Mouse (Mus musculus) embryonic facial prominence, embryonic 11.5 days (tissue): ENCODE measurements around the gene Gm21992. TPM values are rescaled to one million over a fixed set of nuclear protein-coding genes. Genes with fewer than 3 reads are reported as not detected.

Experiments
- ATAC-seq: fragments of 200-750 bp; cut with Nextera tagmentation; replicated peaks from 2 replicates; pipeline ENCODE4 v1.8.0; 2017; ENCODE audit warnings: low read depth; ENCODE audit not compliant: insufficient number of reproducible peaks, low FRiP score, low TSS enrichment
- DNase-seq: peaks from one replicate; pipeline ENCODE4 v3.0.0-alpha.2; 2015; ENCODE audit warnings: low spot score
- H3K27ac ChIP-seq: fragments of 300-500 bp; sonication (generic); replicated peaks from 2 replicates; pipeline ENCODE4 v1.5.1; 2014; ENCODE audit warnings: mild to moderate bottlenecking, low read depth, low read length, control low read depth
- H3K27me3 ChIP-seq: fragments of 300-500 bp; sonication (generic); 2 replicates; pipeline ENCODE4 v1.6.1; 2014; ENCODE audit warnings: mild to moderate bottlenecking, low read length, moderate library complexity, mixed read lengths; ENCODE audit not compliant: control insufficient read depth, insufficient read depth
- H3K36me3 ChIP-seq: fragments of 300-500 bp; sonication (generic); replicated peaks from 2 replicates; pipeline ENCODE4 v1.6.1; 2014; ENCODE audit warnings: low read depth, mild to moderate bottlenecking, low read length, moderate library complexity, mixed read lengths; ENCODE audit not compliant: control insufficient read depth, insufficient read depth
- H3K4me1 ChIP-seq: fragments of 300-500 bp; sonication (generic); 2 replicates; pipeline ENCODE4 v1.6.1; 2014; ENCODE audit warnings: low read length, mixed read lengths; ENCODE audit not compliant: control insufficient read depth, insufficient read depth
- H3K4me2 ChIP-seq: fragments of 300-500 bp; sonication (generic); 2 replicates; pipeline ENCODE4 v1.6.1; 2014; ENCODE audit warnings: low read depth, mild to moderate bottlenecking, control low read depth, low read length, moderate library complexity
- H3K4me3 ChIP-seq: fragments of 300-500 bp; sonication (generic); 2 replicates; pipeline ENCODE4 v1.5.1; 2014; ENCODE audit warnings: low read depth, low read length, control low read depth
- H3K9ac ChIP-seq: fragments of 300-500 bp; sonication (generic); replicated peaks from 2 replicates; pipeline ENCODE4 v1.6.1; 2014; ENCODE audit warnings: mild to moderate bottlenecking, control low read depth, low read length
- H3K9me3 ChIP-seq: fragments of 300-500 bp; sonication (generic); replicated peaks from 2 replicates; pipeline ENCODE4 v1.6.1; 2016; ENCODE audit warnings: mild to moderate bottlenecking, low read length, inconsistent platforms, mixed read lengths; ENCODE audit not compliant: control insufficient read depth
- WGBS: fragments of 180-500 bp; shearing (Covaris S2); extraction: QIAGEN DNeasy Blood & Tissue Kit; methylation state at CpG from one replicate; pipeline ENCODE4 v1.1.7; 2014; 5-methylcytosine and 5-hydroxymethylcytosine counted together
- polyA plus RNA-seq: library from polyadenylated mRNA; unstranded; fragments of >200 nt; fragmentation: Nextera tagmentation; extraction: Ambion mirVana; gene quantifications from 2 replicates; pipeline ENCODE4 v1.2.1, GENCODE M21; 2014

Gm21992 gene
- polyA plus RNA-seq, 1 experiment from 2014 or later = 25.8 TPM

- H3K27ac ChIP-seq = peak overlapping the region; percentile 92
- H3K9me3 ChIP-seq = no peaks in the 10 kb centered on the region
- H3K4me2 ChIP-seq = peak overlapping the region; percentile 68
- no peak for DNase-seq
- H3K36me3 ChIP-seq = peaks cover under 1% of the 10 kb centered on the region
- H3K9ac ChIP-seq = peak overlapping the region; percentile 92
- peak overlapping the region; percentile 71 for H3K4me3 ChIP-seq
- 12% methylated on average over 9 of the region's 9 CpGs for WGBS
- H3K4me1 ChIP-seq = no peaks in the 10 kb centered on the region
- ATAC-seq = peak; percentile 6; the same call in 1 of the 2 replicates
- no peaks in the 10 kb centered on the region for H3K27me3 ChIP-seq
Measured at GRCm38 (mm10) chr19:4756921-4757320, 54.5 kb downstream of the Gm21992 start.

GRCm38 (mm10) chr19:4756193-4756911, 55.1 kb downstream of the Gm21992 start, which contains the start of gene Rbm4b:
Rbm4b (plus strand) TSS chr19:4756497.
- under 1% methylated on average over 65 of the region's 65 CpGs for WGBS
- Histone ChIP-seq H3K27ac (peak within 1 kb of the TSS; percentile 92), H3K36me3 (no peaks in the 10 kb centered on the region; the same call in 1 of the 2 replicates), H3K4me1 (no peaks in the 10 kb centered on the region), H3K9ac (peak within 1 kb of the TSS; percentile 92), H3K9me3 (no peaks in the 10 kb centered on the region), H3K4me3 (peak within 1 kb of the TSS; percentile 71), H3K27me3 (no peaks in the 10 kb centered on the region), H3K4me2 (peak within 1 kb of the TSS; percentile 68)
- DNase-seq (peak; percentile 100), ATAC-seq (peak; percentile 93)

- peak; percentile 60 for ATAC-seq
- 0% methylated on average over 10 of the region's 10 CpGs for WGBS
Measured at GRCm38 (mm10) chr19:4755565-4756192, 55.7 kb downstream of the Gm21992 start.

GRCm38 (mm10) chr19:4749975-4750374, 61.4 kb downstream of the Gm21992 start:
- H3K4me3 ChIP-seq = no peak overlapping the region

More at GRCm38 (mm10) chr19:4755565-4756192, 55.7 kb downstream of the Gm21992 start:
- no peaks in the 10 kb centered on the region; the same call in 1 of the 2 replicates for H3K36me3 ChIP-seq
- no peaks in the 10 kb centered on the region for H3K27me3 ChIP-seq
- no peaks in the 10 kb centered on the region for H3K9me3 ChIP-seq
- H3K4me1 ChIP-seq = no peaks in the 10 kb centered on the region
- peak overlapping the region; percentile 51 for H3K4me2 ChIP-seq
- peak overlapping the region; percentile 92 for H3K27ac ChIP-seq
- peak overlapping the region; percentile 71 for H3K4me3 ChIP-seq
- H3K9ac ChIP-seq = peak overlapping the region; percentile 57
- peak; percentile 91 for DNase-seq

GRCm38 (mm10) chr19:4748493-4748892, 62.9 kb downstream of the Gm21992 start:
- ATAC-seq (no peak), DNase-seq (no peak)
- no peaks in the 10 kb centered on the region for H3K27me3 ChIP-seq
- H3K4me1 ChIP-seq = no peaks in the 10 kb centered on the region
- H3K4me2 ChIP-seq = no peak overlapping the region
- no peak overlapping the region for H3K9ac ChIP-seq
- no peak overlapping the region for H3K27ac ChIP-seq
- no peaks in the 10 kb centered on the region for H3K36me3 ChIP-seq
- no peak overlapping the region for H3K4me3 ChIP-seq
- H3K9me3 ChIP-seq = no peaks in the 10 kb centered on the region
- 89% methylated on average over 10 of the region's 10 CpGs for WGBS

More at GRCm38 (mm10) chr19:4749975-4750374, 61.4 kb downstream of the Gm21992 start:
- no peak overlapping the region for H3K4me2 ChIP-seq
- no peak for ATAC-seq
- H3K9ac ChIP-seq = no peak overlapping the region
- no peak overlapping the region for H3K27ac ChIP-seq
- H3K27me3 ChIP-seq = no peaks in the 10 kb centered on the region
- no peaks in the 10 kb centered on the region for H3K4me1 ChIP-seq
- no peaks in the 10 kb centered on the region for H3K9me3 ChIP-seq
- no peak for DNase-seq
- no peaks in the 10 kb centered on the region for H3K36me3 ChIP-seq
- WGBS = 84% methylated on average over 6 of the region's 6 CpGs

GRCm38 (mm10) chr19:4747631-4748312, 63.6 kb downstream of the Gm21992 start:
- Histone ChIP-seq H3K4me1 (no peaks in the 10 kb centered on the region), H3K9ac (no peak overlapping the region), H3K27me3 (no peaks in the 10 kb centered on the region), H3K36me3 (no peaks in the 10 kb centered on the region), H3K4me3 (no peak overlapping the region), H3K4me2 (no peak overlapping the region), H3K27ac (no peak overlapping the region), H3K9me3 (no peaks in the 10 kb centered on the region)
- no peak for ATAC-seq
- no peak for DNase-seq
- 88% methylated on average over 9 of the region's 9 CpGs for WGBS

GRCm38 (mm10) chr19:4746611-4747010, 64.8 kb downstream of the Gm21992 start:
- WGBS = 82% methylated on average over 14 of the region's 14 CpGs
- DNase-seq (no peak), ATAC-seq (no peak)
- Histone ChIP-seq H3K4me1 (no peaks in the 10 kb centered on the region), H3K9ac (no peak overlapping the region), H3K36me3 (no peaks in the 10 kb centered on the region), H3K27me3 (no peaks in the 10 kb centered on the region), H3K9me3 (no peaks in the 10 kb centered on the region), H3K4me3 (no peak overlapping the region), H3K27ac (no peak overlapping the region), H3K4me2 (no peak overlapping the region)
